Mouse (Mus musculus): Measurements from ENCODE around the gene Inpp5k.
"Not testable (repeated sequence)": the region's sequence is repeated elsewhere in the genome, so short reads cannot be mapped to it uniquely, and the experiment has no call there.

Inpp5k gene

DNA sequence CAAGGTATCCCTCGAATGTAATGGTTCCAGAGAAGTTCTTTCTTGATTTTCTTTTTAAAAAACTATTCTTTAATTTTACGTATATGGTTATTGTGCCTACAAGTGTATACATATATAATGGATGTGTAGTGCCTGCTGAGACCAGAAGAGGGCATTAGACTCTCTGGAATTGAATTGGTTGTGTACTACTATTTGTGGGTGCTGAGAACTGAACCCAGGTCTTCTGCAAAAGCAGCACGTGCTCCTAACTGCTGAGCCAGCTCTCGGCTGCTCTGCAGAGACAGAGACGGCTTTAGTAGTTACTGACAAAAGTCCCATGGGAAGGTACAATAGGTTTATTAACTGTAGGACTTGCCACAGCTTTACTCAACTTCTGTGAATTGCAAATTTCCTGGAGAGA is 53.7 kb downstream of the Inpp5k start:
- no peak for DNase-seq

DNA sequence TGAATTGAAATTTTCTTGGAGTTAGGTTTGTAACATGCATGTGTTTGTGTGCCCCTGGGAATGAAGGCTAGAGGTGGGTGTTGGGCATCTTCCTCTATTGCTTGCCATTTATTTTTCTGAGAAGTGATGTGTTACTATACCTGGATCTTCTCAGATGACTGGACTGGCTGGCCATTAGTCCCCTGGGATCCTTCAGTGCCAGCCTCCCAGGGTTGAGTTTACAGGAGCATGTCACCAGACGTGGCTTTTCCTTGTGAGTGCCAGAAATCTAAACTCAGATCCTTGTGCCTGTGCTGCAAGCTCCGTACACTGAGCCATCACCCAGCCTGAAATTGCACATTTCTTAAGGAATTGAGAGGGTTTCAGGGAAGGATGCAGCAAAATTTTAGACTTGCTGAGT is 54.2 kb downstream of the Inpp5k start:
- no peak for DNase-seq

DNA sequence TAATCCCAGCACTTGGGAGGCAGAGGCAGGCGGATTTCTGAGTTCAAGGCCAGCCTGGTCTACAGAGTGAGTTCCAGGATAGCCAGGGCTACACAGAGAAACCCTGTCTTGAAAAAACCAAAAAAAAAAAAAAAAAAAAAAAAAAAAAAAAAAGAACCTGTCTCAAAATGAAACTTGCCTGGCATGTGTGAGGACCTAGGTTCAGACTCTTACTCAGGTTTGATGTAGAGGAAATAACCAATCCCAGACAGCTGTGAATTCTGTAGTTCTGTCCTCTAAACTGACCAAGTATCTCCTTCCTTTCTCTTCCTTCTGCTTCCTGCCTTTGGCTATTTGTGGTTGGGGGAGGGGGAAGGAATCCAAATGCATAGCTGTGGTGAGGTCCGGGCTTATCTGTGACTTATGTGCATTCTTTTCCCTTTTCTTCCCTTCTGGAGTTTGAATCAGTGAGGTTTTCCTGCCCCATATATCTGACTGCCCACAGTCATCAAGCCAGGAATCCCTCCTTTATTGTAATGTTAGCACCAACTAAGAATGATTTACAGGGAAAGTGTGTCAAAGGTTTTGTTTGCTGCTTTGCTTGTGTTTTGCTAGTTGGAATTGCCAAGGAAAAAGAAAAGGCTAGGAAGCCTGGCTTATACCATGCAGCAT is 56.7 kb downstream of the Inpp5k start:
- DNase-seq: no peak

DNA sequence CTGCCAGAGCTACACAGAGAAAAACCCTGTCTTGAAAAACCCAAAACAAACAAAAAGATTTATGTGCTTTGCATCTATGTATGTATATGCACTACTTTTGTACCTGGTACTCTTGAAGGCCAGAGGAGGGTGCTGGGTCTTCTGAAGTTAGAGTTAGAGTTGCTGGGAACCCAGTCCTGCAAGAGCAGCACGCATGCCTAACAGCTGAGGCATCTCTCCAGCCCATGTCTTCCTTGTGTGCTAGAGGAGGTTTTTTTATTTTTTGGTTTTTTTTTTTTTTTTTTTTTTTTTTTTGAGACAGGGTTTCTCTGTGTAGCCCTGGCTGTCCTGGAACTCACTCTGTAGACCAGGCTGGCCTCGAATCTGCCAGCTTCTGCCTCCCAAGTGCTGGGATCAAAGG is 57.3 kb downstream of the Inpp5k start:
- no peak for DNase-seq

DNA sequence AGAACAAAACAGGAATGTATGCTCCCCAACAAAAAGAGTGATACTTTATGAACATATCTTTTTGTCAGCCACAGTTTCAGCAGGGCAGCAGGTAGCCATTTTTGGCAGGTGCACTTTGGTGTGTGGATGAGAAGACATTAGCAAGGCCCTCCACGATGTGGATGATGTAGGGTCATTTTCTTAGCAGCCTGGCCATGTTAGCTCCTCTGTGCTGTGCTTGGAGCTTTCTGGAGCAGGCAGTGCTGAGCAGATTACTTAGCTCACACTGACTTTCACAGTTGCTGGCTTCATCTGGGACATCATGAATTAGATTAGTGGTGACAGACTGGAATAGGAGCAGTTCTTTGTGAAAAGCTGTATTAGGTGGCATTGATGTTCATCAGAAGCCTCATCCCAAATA is 59.2 kb downstream of the Inpp5k start:
- DNase-seq: no peak

DNA sequence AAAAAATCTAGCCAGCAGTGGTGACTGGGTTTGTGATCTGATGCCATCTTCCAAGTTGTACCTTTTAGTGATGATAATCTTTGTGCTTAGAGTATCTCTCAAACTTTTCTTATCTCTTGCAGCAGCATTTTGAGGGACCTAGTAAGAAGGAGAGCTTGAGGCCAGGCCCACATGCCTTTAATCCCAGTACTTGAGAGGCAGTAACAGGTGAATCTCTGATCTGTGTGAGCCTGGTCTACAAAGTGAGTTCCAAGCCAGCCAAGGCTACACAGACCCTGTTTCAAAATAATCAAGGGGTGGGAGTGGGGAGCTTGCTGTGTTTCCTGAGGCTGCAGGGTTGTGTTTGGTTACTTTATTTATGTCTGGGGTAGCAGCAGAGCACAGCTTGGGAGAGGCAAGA is 60.3 kb downstream of the Inpp5k start:
- DNase-seq: no peak

DNA sequence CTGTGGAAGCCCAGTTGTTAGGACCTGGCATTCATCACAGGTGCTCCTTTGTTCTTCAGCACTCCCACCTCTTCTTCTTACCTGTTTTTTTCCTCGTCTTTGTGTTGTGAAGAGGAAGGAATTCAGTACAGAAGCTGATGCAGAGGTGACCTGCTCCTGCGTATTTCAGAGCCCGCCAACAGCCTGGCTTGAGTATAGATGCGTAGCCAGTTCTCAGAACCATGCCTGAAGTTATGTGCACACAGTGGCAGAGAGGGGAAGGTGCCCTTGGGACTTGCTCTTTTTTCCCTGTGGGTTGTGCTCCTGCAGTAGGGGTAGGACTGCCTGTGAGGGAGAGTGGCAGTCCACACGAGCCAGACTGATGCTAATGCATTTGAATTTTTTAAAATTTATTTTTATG is 62.8 kb downstream of the Inpp5k start:
- no peak for DNase-seq

DNA sequence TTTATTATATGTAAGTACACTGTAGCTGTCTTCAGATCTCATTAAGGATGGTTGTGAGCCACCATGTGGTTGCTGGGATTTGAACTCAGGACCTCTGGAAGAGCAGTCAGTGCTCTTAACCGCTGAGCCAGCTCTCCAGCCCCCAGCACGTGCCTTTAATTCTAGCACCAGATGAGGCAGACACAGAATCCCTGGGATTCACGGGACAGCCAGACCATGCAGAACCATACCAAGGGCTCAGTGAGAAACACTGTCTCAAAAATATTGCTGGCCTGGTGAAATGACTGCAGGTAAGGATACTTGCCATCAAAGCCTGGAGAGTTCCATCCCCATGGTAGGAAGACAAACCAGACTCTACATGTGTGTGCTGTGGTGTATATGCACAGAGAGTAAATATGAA is 66.7 kb downstream of the Inpp5k start:
- not testable (repeated sequence) for DNase-seq

Data from right cerebral cortex, postnatal 14 days (tissue).